Mouse (Mus musculus) lung, adult 2 months (tissue): Measurements from ENCODE around the gene Mylip. TPM values are rescaled to one million over a fixed set of nuclear protein-coding genes. Genes with fewer than 3 reads are reported as not detected.

Experiments used
- DNase-seq: peaks from one replicate; pipeline ENCODE4 v3.0.0; 2022
- H3K4me1 ChIP-seq: fragments of 200-500 bp; 2 replicates; pipeline ENCODE4 v1.6.1; 2011; ENCODE audit warnings: low read length; ENCODE audit not compliant: control insufficient read depth, insufficient read depth
- H3K4me3 ChIP-seq: fragments of 200-500 bp; replicated peaks from 2 replicates; pipeline ENCODE3; 2011; ENCODE audit warnings: low read depth, mild to moderate bottlenecking, control low read depth, low read length; ENCODE audit errors: extremely low read depth
- CTCF ChIP-seq: fragments of 200-500 bp; IDR thresholded peaks from 2 replicates; pipeline ENCODE4 v1.5.1; 2011; ENCODE audit warnings: mild to moderate bottlenecking, low read length, control low read depth; ENCODE audit not compliant: insufficient read depth
- POLR2A ChIP-seq: fragments of 200-500 bp; IDR thresholded peaks from 2 replicates; pipeline ENCODE4 v1.6.1; 2011; ENCODE audit warnings: low read depth, mild to moderate bottlenecking, control low read depth, low read length, borderline replicate concordance; ENCODE audit errors: extremely low read depth
- WGBS: fragments of 180-500 bp; shearing (Covaris S2); methylation state at CpG from one replicate; pipeline ENCODE4 v1.1.7; 2018; 5-methylcytosine and 5-hydroxymethylcytosine counted together
- polyA plus RNA-seq: library from polyadenylated mRNA; depleted of rRNA; stranded (reverse); fragments of >200 nt; gene quantifications from 2 replicates; pipeline ENCODE4 v1.2.3, GENCODE M21; 2012; rRNA removed

Mylip gene
- polyA plus RNA-seq, 1 experiment, result 27.1 TPM

DNA sequence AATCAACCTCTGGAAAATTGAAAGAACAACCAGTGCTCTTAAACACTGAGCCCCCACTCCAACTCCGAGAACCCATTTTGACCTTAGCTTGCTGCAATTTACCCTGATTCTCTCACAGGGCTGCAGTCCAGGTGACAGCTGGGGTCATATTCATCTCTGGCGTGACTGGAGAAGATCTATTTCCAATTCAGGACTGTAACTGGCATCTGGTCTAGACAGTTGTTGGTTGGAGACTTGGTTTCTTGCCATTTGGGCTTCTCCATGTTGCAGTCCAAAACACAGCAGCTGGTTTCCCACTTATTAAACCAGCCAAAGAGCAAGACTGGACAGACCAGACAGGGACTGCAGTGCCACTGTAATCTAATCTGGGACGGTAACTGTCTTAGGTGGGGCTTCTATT is 70.6 kb downstream of the Mylip start:
- no peak for DNase-seq
- H3K4me1 ChIP-seq, result peaks cover 8% of the 10 kb centered on the region
- WGBS, result 83% methylated on average over 3 of the region's 3 CpGs
- no peak overlapping the region for H3K4me3 ChIP-seq
- no peak for TF ChIP-seq POLR2A
- TF ChIP-seq CTCF, result no peak

DNA sequence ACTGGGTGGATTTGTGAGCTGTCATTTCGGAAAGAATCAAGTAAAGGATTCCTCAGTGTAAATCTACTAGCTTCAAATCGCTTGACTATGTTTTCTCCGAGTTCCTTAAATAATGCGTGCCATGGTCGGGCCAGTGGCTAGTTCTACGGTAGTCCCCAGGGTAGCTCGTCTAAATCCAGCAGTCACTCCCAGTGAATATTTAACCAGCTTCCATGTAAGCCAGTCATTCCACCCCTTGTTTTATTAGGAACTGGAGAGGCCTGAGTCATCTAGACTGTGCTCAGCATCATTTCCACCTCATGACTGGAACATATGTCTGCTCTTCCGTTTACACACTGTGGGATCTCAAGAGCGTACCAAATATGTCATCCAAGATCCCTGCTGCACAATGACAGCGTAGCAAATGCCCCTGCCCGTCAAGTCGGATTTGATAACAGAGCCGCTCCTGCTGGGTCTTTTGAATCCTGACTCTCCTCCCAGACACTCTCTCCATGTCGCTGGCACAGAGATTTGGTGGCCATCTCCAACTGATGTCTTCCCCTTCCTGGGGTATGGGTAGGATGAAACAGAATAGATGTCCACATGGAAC is 71.9 kb downstream of the Mylip start:
- 81% methylated on average over 14 of the region's 14 CpGs for WGBS
- H3K4me3 ChIP-seq, result no peak overlapping the region
- TF ChIP-seq CTCF (no peak), POLR2A (no peak)
- DNase-seq, result no peak
- no peaks in the 10 kb centered on the region for H3K4me1 ChIP-seq

Other genes starting within 250 kb of the Mylip start
- gene Gmpr, start 117.7 kb downstream of the Mylip start, polyA plus RNA-seq, result 21.9 and 30.8 TPM in 2 replicates